Mouse (Mus musculus) heart, embryonic 16.5 days (tissue): Measurements from ENCODE around the gene Rnls. TPM values are rescaled to one million over a fixed set of nuclear protein-coding genes. Genes with fewer than 3 reads are reported as not detected.

ENCODE experiments used
- ATAC-seq: fragments of 200-750 bp; cut with Nextera tagmentation; replicated peaks from 2 replicates; pipeline ENCODE4 v1.8.0; 2017; ENCODE audit warnings: moderate number of reproducible peaks; ENCODE audit not compliant: insufficient read depth, low FRiP score; ENCODE audit errors: extremely low read depth
- H3K27ac ChIP-seq: fragments of 300-500 bp; sonication (generic); 2 replicates; pipeline ENCODE4 v1.5.1; 2014; ENCODE audit warnings: mild to moderate bottlenecking, low read length, control low read depth, moderate library complexity
- H3K27me3 ChIP-seq: fragments of 300-500 bp; sonication (generic); 2 replicates; pipeline ENCODE4 v1.6.1; 2014; ENCODE audit warnings: low read length, mixed read lengths; ENCODE audit not compliant: control insufficient read depth, insufficient read depth
- H3K36me3 ChIP-seq: fragments of 300-500 bp; sonication (generic); 2 replicates; pipeline ENCODE4 v1.6.1; 2014; ENCODE audit not compliant: control insufficient read depth, insufficient read depth
- H3K4me1 ChIP-seq: fragments of 300-500 bp; sonication (generic); 2 replicates; pipeline ENCODE4 v1.6.1; 2014; ENCODE audit warnings: low read length, mixed read lengths; ENCODE audit not compliant: control insufficient read depth, insufficient read depth
- H3K4me2 ChIP-seq: fragments of 300-500 bp; sonication (generic); 2 replicates; pipeline ENCODE4 v1.6.1; 2014; ENCODE audit warnings: low read depth, mild to moderate bottlenecking, control low read depth, low read length
- H3K4me3 ChIP-seq: fragments of 300-500 bp; sonication (generic); 2 replicates; pipeline ENCODE4 v1.5.1; 2014; ENCODE audit warnings: mild to moderate bottlenecking, control low read depth, low read length
- H3K9ac ChIP-seq: fragments of 300-500 bp; sonication (generic); 2 replicates; pipeline ENCODE4 v1.6.1; 2014; ENCODE audit warnings: low read length, control low read depth
- H3K9me3 ChIP-seq: fragments of 300-500 bp; sonication (generic); replicated peaks from 2 replicates; pipeline ENCODE4 v1.6.1; 2016; ENCODE audit warnings: low read length; ENCODE audit not compliant: control insufficient read depth
- WGBS: fragments of 180-500 bp; shearing (Covaris S2); extraction: QIAGEN DNeasy Blood & Tissue Kit; methylation state at CpG from one replicate; pipeline ENCODE4 v1.1.7; 2014; 5-methylcytosine and 5-hydroxymethylcytosine counted together
- polyA plus RNA-seq: library from polyadenylated mRNA; unstranded; fragments of >200 nt; fragmentation: Nextera tagmentation; extraction: Ambion mirVana; gene quantifications from 2 replicates; pipeline ENCODE4 v1.2.1, GENCODE M21; 2015

Rnls gene
- polyA plus RNA-seq, 1 experiment from 2014 or later = 12.2 TPM

- H3K36me3 ChIP-seq = no peaks in the 10 kb centered on the region
- WGBS = 82% methylated on average over 2 of the region's 2 CpGs
Measured at GRCm38 (mm10) chr19:33270231-33270630, 121.9 kb downstream of the Rnls start.

GRCm38 (mm10) chr19:33268044-33268443 is 124.1 kb downstream of the Rnls start:
- H3K9me3 ChIP-seq = no peaks in the 10 kb centered on the region
- H3K4me3 ChIP-seq = no peak overlapping the region
- H3K27ac ChIP-seq = no peak overlapping the region
- H3K4me2 ChIP-seq = no peak overlapping the region
- H3K27me3 ChIP-seq = no peaks in the 10 kb centered on the region
- ATAC-seq = no peak
- H3K4me1 ChIP-seq = no peaks in the 10 kb centered on the region
- 78% methylated on average over 14 of the region's 14 CpGs for WGBS
- no peaks in the 10 kb centered on the region for H3K36me3 ChIP-seq
- H3K9ac ChIP-seq = no peak overlapping the region

More at GRCm38 (mm10) chr19:33270231-33270630, 121.9 kb downstream of the Rnls start:
- Histone ChIP-seq H3K9me3 (no peaks in the 10 kb centered on the region), H3K27me3 (no peaks in the 10 kb centered on the region), H3K4me2 (no peak overlapping the region), H3K27ac (no peak overlapping the region), H3K4me3 (no peak overlapping the region), H3K4me1 (no peaks in the 10 kb centered on the region), H3K9ac (no peak overlapping the region)
- ATAC-seq = no peak

- no peak overlapping the region for H3K9ac ChIP-seq
- H3K4me3 ChIP-seq = no peak overlapping the region
- H3K9me3 ChIP-seq = no peaks in the 10 kb centered on the region
- no peaks in the 10 kb centered on the region for H3K27me3 ChIP-seq
- H3K36me3 ChIP-seq = no peaks in the 10 kb centered on the region
- no peak overlapping the region for H3K4me2 ChIP-seq
- no peaks in the 10 kb centered on the region for H3K4me1 ChIP-seq
- no peak overlapping the region for H3K27ac ChIP-seq
- WGBS = 26% methylated on average over 2 of the region's 2 CpGs
- ATAC-seq = no peak
Measured at GRCm38 (mm10) chr19:33265245-33265644, 126.8 kb downstream of the Rnls start.

- H3K4me3 ChIP-seq = no peak overlapping the region
- no peaks in the 10 kb centered on the region for H3K9me3 ChIP-seq
- H3K27ac ChIP-seq = no peak overlapping the region
- 34% methylated on average over 3 of the region's 3 CpGs for WGBS
- no peaks in the 10 kb centered on the region for H3K27me3 ChIP-seq
- no peak overlapping the region for H3K9ac ChIP-seq
- no peak for ATAC-seq
- no peaks in the 10 kb centered on the region for H3K4me1 ChIP-seq
- no peaks in the 10 kb centered on the region for H3K36me3 ChIP-seq
- H3K4me2 ChIP-seq = no peak overlapping the region
Measured at GRCm38 (mm10) chr19:33264224-33264993, 127.7 kb downstream of the Rnls start.

GRCm38 (mm10) chr19:33262421-33262820 is 129.7 kb downstream of the Rnls start:
- WGBS = 35% methylated on average over 2 of the region's 2 CpGs
- H3K9ac ChIP-seq = no peak overlapping the region
- no peak for ATAC-seq
- H3K27me3 ChIP-seq = no peaks in the 10 kb centered on the region
- H3K4me2 ChIP-seq = no peak overlapping the region
- no peaks in the 10 kb centered on the region for H3K36me3 ChIP-seq
- H3K9me3 ChIP-seq = no peaks in the 10 kb centered on the region
- H3K27ac ChIP-seq = no peak overlapping the region
- no peak overlapping the region for H3K4me3 ChIP-seq
- no peaks in the 10 kb centered on the region for H3K4me1 ChIP-seq

- WGBS = 80% methylated on average over 1 of the region's 1 CpGs
- Histone ChIP-seq H3K9me3 (no peaks in the 10 kb centered on the region), H3K4me1 (no peaks in the 10 kb centered on the region), H3K4me2 (no peak overlapping the region), H3K27ac (no peak overlapping the region), H3K27me3 (no peaks in the 10 kb centered on the region), H3K9ac (no peak overlapping the region), H3K36me3 (no peaks in the 10 kb centered on the region), H3K4me3 (no peak overlapping the region)
- no peak for ATAC-seq
Measured at GRCm38 (mm10) chr19:33259164-33259563, 132.9 kb downstream of the Rnls start.

GRCm38 (mm10) chr19:33253893-33254292 is 138.2 kb downstream of the Rnls start:
- Histone ChIP-seq H3K36me3 (no peaks in the 10 kb centered on the region), H3K4me1 (no peaks in the 10 kb centered on the region), H3K4me2 (no peak overlapping the region), H3K9me3 (no peaks in the 10 kb centered on the region), H3K27ac (no peak overlapping the region), H3K27me3 (no peaks in the 10 kb centered on the region), H3K9ac (no peak overlapping the region), H3K4me3 (no peak overlapping the region)
- 52% methylated on average over 5 of the region's 5 CpGs for WGBS
- no peak for ATAC-seq

GRCm38 (mm10) chr19:33252226-33252625 is 139.9 kb downstream of the Rnls start:
- no peak for ATAC-seq

GRCm38 (mm10) chr19:33244196-33244595 is 147.9 kb downstream of the Rnls start:
- Histone ChIP-seq H3K4me1 (no peaks in the 10 kb centered on the region), H3K9ac (no peak overlapping the region), H3K27me3 (no peaks in the 10 kb centered on the region), H3K4me2 (no peak overlapping the region), H3K4me3 (no peak overlapping the region), H3K9me3 (0 out of 2 replicates have a peak, but pooled peaks cover 2% of the 10 kb centered on the region), H3K27ac (no peak overlapping the region), H3K36me3 (no peaks in the 10 kb centered on the region)
- WGBS = 73% methylated on average over 2 of the region's 2 CpGs
- ATAC-seq = no peak

More at GRCm38 (mm10) chr19:33252226-33252625, 139.9 kb downstream of the Rnls start:
- H3K36me3 ChIP-seq = no peaks in the 10 kb centered on the region
- no peak overlapping the region for H3K4me2 ChIP-seq
- H3K9ac ChIP-seq = no peak overlapping the region
- no peaks in the 10 kb centered on the region for H3K4me1 ChIP-seq
- 79% methylated on average over 5 of the region's 5 CpGs for WGBS
- no peaks in the 10 kb centered on the region for H3K9me3 ChIP-seq
- H3K27me3 ChIP-seq = no peaks in the 10 kb centered on the region
- no peak overlapping the region for H3K4me3 ChIP-seq
- no peak overlapping the region for H3K27ac ChIP-seq
